Mouse (Mus musculus): Measurements from ENCODE around the gene Slc6a11. TPM values are rescaled to one million over a fixed set of nuclear protein-coding genes. Genes with fewer than 3 reads are reported as not detected.

Gene Slc6a11
- total RNA-seq, 1 experiment: 0.13 TPM

- DNase-seq (ENCODE audit: low read depth, low spot score): no peak
- in situ Hi-C loops (cut with MboI; ENCODE audit: low sequenced_read_pairs in 2 of 2, unreplicated experiment in 2 of 2): no loop called here
- TF ChIP-seq CHD2 (IDR thresholded peaks at IDR 0.05; ENCODE audit: low read depth, low read length): no peak
- TF ChIP-seq MAFK (IDR thresholded peaks at IDR 0.05; ENCODE audit: insufficient read depth, low read depth, low read length): no peak
- Histone ChIP-seq H3K9me3 (ENCODE audit: control insufficient read depth, insufficient read depth, low read depth, low read length) (no peaks in the 10 kb centered on the region), H3K4me1 (ENCODE audit: control insufficient read depth in 2 of 2, insufficient read depth in 2 of 2, low read length in 2 of 2, poor library complexity in 1 of 2) (peaks cover 0 to 24% of the 10 kb centered on the region in 2 experiments; a peak in 2 of 4 replicates), H3K27ac (ENCODE audit: insufficient read depth, low read depth, low read length, poor library complexity, severe bottlenecking) (no peak overlapping the region), H3K9ac (ENCODE audit: insufficient read depth, low read depth, low read length, poor library complexity, severe bottlenecking) (no peak overlapping the region), H3K36me3 (ENCODE audit: control insufficient read depth, insufficient read depth, low read length, poor library complexity, severe bottlenecking) (no peaks in the 10 kb centered on the region), H3K4me3 (ENCODE audit: insufficient read depth in 1 of 2, low read depth in 1 of 2, low read length in 2 of 2, poor library complexity in 1 of 2, severe bottlenecking in 1 of 2) (peak overlapping the region; percentile 54 to 68)
These were observed 152.3 kb downstream of the Slc6a11 start for GRCm38 (mm10) chr6:114283278-114283770.

GRCm38 (mm10) chr6:114283927-114284703 is 153.1 kb downstream of the Slc6a11 start:
- peaks cover 0 to 24% of the 10 kb centered on the region in 2 experiments; a peak in 2 of 4 replicates for H3K4me1 ChIP-seq (ENCODE audit: control insufficient read depth in 2 of 2, insufficient read depth in 2 of 2, low read length in 2 of 2, poor library complexity in 1 of 2)
- no peak for TF ChIP-seq ZC3H11A (IDR thresholded peaks at IDR 0.05; ENCODE audit: borderline replicate concordance, low read depth, low read length)
- TF ChIP-seq MAFK (IDR thresholded peaks at IDR 0.05; ENCODE audit: insufficient read depth, low read depth, low read length): no peak
- TF ChIP-seq CHD2 (IDR thresholded peaks at IDR 0.05; ENCODE audit: low read depth, low read length): no peak
- no peak for TF ChIP-seq ZNF384 (IDR thresholded peaks at IDR 0.05; ENCODE audit: low read depth, low read length)
- TF ChIP-seq HCFC1 (IDR thresholded peaks at IDR 0.05; ENCODE audit: borderline replicate concordance, insufficient read depth, low read length): no peak
- no peaks in the 10 kb centered on the region for H3K36me3 ChIP-seq (ENCODE audit: control insufficient read depth, insufficient read depth, low read length, poor library complexity, severe bottlenecking)
- in situ Hi-C loops (cut with MboI; ENCODE audit: low sequenced_read_pairs in 2 of 2, unreplicated experiment in 2 of 2): no loop called here
- no peak overlapping the region for H3K4me3 ChIP-seq (ENCODE audit: insufficient read depth in 1 of 2, low read depth in 1 of 2, low read length in 2 of 2, poor library complexity in 1 of 2, severe bottlenecking in 1 of 2)
- no peak overlapping the region for H3K27ac ChIP-seq (ENCODE audit: insufficient read depth, low read depth, low read length, poor library complexity, severe bottlenecking)
- H3K9ac ChIP-seq (ENCODE audit: insufficient read depth, low read depth, low read length, poor library complexity, severe bottlenecking): no peak overlapping the region
- no peak for DNase-seq (ENCODE audit: low read depth, low spot score)
- H3K9me3 ChIP-seq (ENCODE audit: control insufficient read depth, insufficient read depth, low read depth, low read length): no peaks in the 10 kb centered on the region

GRCm38 (mm10) chr6:114285424-114285823 is 154.4 kb downstream of the Slc6a11 start:
- H3K4me3 ChIP-seq (ENCODE audit: insufficient read depth in 1 of 2, low read depth in 1 of 2, low read length in 2 of 2, poor library complexity in 1 of 2, severe bottlenecking in 1 of 2): no peak overlapping the region
- no peaks in the 10 kb centered on the region for H3K36me3 ChIP-seq (ENCODE audit: control insufficient read depth, insufficient read depth, low read length, poor library complexity, severe bottlenecking)
- H3K4me1 ChIP-seq (ENCODE audit: control insufficient read depth in 2 of 2, insufficient read depth in 2 of 2, low read length in 2 of 2, poor library complexity in 1 of 2): peaks cover 0 to 24% of the 10 kb centered on the region in 2 experiments; a peak in 2 of 4 replicates
- in situ Hi-C loops (cut with MboI; ENCODE audit: low sequenced_read_pairs in 2 of 2, unreplicated experiment in 2 of 2): no loop called here
- no peak overlapping the region for H3K27ac ChIP-seq (ENCODE audit: insufficient read depth, low read depth, low read length, poor library complexity, severe bottlenecking)
- H3K9ac ChIP-seq (ENCODE audit: insufficient read depth, low read depth, low read length, poor library complexity, severe bottlenecking): no peak overlapping the region
- no peaks in the 10 kb centered on the region for H3K9me3 ChIP-seq (ENCODE audit: control insufficient read depth, insufficient read depth, low read depth, low read length)
- DNase-seq (ENCODE audit: low read depth, low spot score): no peak
- TF ChIP-seq ZNF384 (IDR thresholded peaks at IDR 0.05; ENCODE audit: low read depth, low read length) (peak; percentile 64; the same call in 1 of the 2 replicates), ZC3H11A (IDR thresholded peaks at IDR 0.05; ENCODE audit: borderline replicate concordance, low read depth, low read length) (no peak)

GRCm38 (mm10) chr6:114289106-114289505 is 158.1 kb downstream of the Slc6a11 start:
- Histone ChIP-seq H3K9me3 (ENCODE audit: control insufficient read depth, insufficient read depth, low read depth, low read length) (no peaks in the 10 kb centered on the region), H3K4me1 (ENCODE audit: control insufficient read depth in 2 of 2, insufficient read depth in 2 of 2, low read length in 2 of 2, poor library complexity in 1 of 2) (peaks cover 0 to 17% of the 10 kb centered on the region in 2 experiments; a peak in 2 of 4 replicates), H3K27ac (ENCODE audit: insufficient read depth, low read depth, low read length, poor library complexity, severe bottlenecking) (no peak overlapping the region), H3K4me3 (ENCODE audit: insufficient read depth in 1 of 2, low read depth in 1 of 2, low read length in 2 of 2, poor library complexity in 1 of 2, severe bottlenecking in 1 of 2) (no peak overlapping the region), H3K9ac (ENCODE audit: insufficient read depth, low read depth, low read length, poor library complexity, severe bottlenecking) (no peak overlapping the region), H3K36me3 (ENCODE audit: control insufficient read depth, insufficient read depth, low read length, poor library complexity, severe bottlenecking) (no peaks in the 10 kb centered on the region)
- in situ Hi-C loops (cut with MboI; ENCODE audit: low sequenced_read_pairs in 2 of 2, unreplicated experiment in 2 of 2): no loop called here
- DNase-seq (ENCODE audit: low read depth, low spot score): no peak
- TF ChIP-seq HCFC1 (IDR thresholded peaks at IDR 0.05; ENCODE audit: borderline replicate concordance, insufficient read depth, low read length) (no peak), CHD2 (IDR thresholded peaks at IDR 0.05; ENCODE audit: low read depth, low read length) (no peak), MAFK (IDR thresholded peaks at IDR 0.05; ENCODE audit: insufficient read depth, low read depth, low read length) (no peak), ZNF384 (IDR thresholded peaks at IDR 0.05; ENCODE audit: low read depth, low read length) (no peak), ZC3H11A (IDR thresholded peaks at IDR 0.05; ENCODE audit: borderline replicate concordance, low read depth, low read length) (no peak)

All from ES-E14 (cell line).